Mouse (Mus musculus): Measurements from ENCODE around the gene 1700013F07Rik. TPM values are rescaled to one million over a fixed set of nuclear protein-coding genes. Genes with fewer than 3 reads are reported as not detected.

Gene 1700013F07Rik
- total and polyA plus RNA-seq, 2 experiments from 2014 or later, result 1.8 to 4.5 TPM

DNA sequence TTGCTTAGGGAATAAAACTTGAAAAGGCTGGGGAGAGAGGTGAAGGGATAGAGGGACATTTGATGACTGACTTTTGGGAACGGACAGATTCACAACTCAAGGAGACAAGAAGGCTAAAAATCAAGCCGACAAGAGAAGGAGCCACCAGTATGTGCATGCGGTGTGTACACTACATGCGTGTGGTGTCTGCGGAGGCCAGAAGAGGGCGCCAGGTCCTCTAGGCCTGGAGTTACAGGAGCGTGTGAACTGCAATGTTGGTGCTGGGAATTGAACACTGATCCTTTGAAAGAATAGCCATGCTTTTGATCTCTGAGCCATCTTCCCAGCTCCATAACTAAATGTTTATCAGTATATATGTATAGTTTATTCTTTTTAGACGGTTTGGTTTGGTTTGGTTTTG, 5.5 kb upstream of the 1700013F07Rik start:
- H3K4me2 ChIP-seq (ENCODE audit: low read depth), result no peak overlapping the region
- no peak overlapping the region for H3K9ac ChIP-seq
- ATAC-seq (no peak), DNase-seq (no peak)
- no peaks in the 10 kb centered on the region for H3K4me1 ChIP-seq (ENCODE audit: insufficient read depth)
- H3K9me3 ChIP-seq (ENCODE audit: low read length), result no peaks in the 10 kb centered on the region
- TF ChIP-seq CTCF (IDR thresholded peaks at IDR 0.05; ENCODE audit: low read depth), result no peak
- no peak overlapping the region for H3K27ac ChIP-seq (ENCODE audit: low read depth, low read length)
- no peaks in the 10 kb centered on the region for H3K27me3 ChIP-seq (ENCODE audit: insufficient read depth, low read length)
- H3K36me3 ChIP-seq (ENCODE audit: insufficient read depth), result no peaks in the 10 kb centered on the region
- no peak overlapping the region for H3K4me3 ChIP-seq (ENCODE audit: low read depth, low read length)
- WGBS, result 92% methylated on average over 8 of the region's 8 CpGs

DNA sequence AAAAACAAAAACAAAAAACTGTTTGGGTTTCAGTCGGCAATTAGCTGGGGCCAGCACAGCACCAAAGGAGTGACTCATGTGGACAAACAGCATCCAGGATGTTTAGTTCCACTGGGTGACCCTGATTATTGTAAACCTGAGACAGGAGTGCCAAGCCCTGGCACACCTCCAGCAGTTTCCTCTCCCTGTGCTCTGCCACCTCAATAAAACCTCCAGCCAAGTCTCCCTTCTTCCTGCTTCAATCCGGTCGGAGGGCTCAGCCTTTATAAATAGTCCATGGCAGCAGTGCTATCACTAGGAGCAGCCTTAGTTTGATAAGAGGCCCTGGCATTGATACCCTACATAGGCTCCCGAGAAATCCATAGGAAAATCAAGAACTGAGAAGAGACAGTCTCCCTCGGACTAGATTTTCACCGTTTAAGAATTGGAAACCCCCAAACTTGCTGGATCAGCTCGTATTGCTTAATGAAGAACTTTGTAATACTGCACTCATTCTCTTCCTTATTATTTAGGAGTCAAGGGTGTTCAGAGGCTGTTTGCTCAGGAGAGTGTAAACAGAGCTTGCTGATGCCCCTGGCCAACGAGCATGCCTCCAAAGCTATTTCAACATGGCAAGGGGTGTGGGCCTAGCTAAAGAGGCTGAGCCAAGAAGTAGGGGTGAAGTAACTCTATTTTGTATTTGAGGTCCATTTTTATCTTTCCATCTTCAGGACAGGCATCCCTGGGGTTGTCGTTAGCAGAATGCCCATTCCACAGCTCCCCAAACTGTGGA, 650 bp upstream of the 1700013F07Rik start:
- no peaks in the 10 kb centered on the region for H3K27me3 ChIP-seq (ENCODE audit: insufficient read depth, low read length)
- TF ChIP-seq CTCF (IDR thresholded peaks at IDR 0.05; ENCODE audit: low read depth), result no peak
- no peaks in the 10 kb centered on the region; the same call in 1 of the 2 replicates for H3K4me1 ChIP-seq (ENCODE audit: insufficient read depth)
- no peak overlapping the region for H3K9ac ChIP-seq
- no peaks in the 10 kb centered on the region for H3K36me3 ChIP-seq (ENCODE audit: insufficient read depth)
- no peaks in the 10 kb centered on the region for H3K9me3 ChIP-seq (ENCODE audit: low read length)
- H3K4me2 ChIP-seq (ENCODE audit: low read depth), result no peak overlapping the region
- ATAC-seq (no peak), DNase-seq (no peak)
- H3K4me3 ChIP-seq (ENCODE audit: low read depth, low read length), result no peak overlapping the region
- H3K27ac ChIP-seq (ENCODE audit: low read depth, low read length), result no peak overlapping the region
- 68% methylated on average over 9 of the region's 9 CpGs for whole genome bisulfite sequencing

DNA sequence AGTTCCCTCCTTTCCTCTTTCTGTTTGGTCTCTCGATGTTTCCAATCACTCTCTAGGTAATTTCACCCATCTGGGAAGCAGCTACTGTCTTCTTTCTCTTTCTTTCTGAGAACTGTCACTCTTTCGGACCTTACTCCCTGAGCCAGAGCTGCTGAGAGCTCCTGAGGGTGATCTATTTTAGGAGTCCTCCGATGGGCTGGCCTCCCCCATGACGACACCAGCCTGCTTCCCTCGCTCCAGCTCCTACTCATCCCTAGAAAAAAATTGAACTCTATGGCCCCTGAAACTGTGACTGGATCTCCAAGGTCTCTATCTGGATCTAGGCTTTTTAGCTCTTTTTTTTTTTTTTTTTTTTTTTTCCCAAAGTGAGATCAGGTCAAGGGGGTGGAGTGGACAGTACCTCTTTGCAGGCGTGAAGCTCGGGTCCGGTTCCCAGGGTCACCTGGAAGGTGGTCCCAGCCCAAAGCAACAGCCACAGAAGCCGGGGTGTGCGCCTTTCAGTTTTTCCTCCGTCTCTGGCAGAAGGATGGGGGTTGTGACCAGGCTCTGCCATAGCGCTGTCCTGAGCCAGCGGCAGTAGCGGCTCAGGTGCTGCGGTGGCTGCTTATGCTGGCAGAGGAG, 2.1 kb downstream of the 1700013F07Rik start:
- H3K4me1 ChIP-seq (ENCODE audit: insufficient read depth), result no peaks in the 10 kb centered on the region; the same call in 1 of the 2 replicates
- no peak for TF ChIP-seq CTCF (IDR thresholded peaks at IDR 0.05; ENCODE audit: low read depth)
- 4% methylated on average over 15 of the region's 15 CpGs for WGBS
- H3K36me3 ChIP-seq (ENCODE audit: insufficient read depth), result no peaks in the 10 kb centered on the region
- H3K4me3 ChIP-seq (ENCODE audit: low read depth, low read length), result peak overlapping the region; percentile 42
- H3K9ac ChIP-seq, result peak overlapping the region; percentile 58
- H3K27ac ChIP-seq (ENCODE audit: low read depth, low read length), result peak overlapping the region; percentile 74
- no peaks in the 10 kb centered on the region for H3K27me3 ChIP-seq (ENCODE audit: insufficient read depth, low read length)
- DNase-seq (no peak), ATAC-seq (no peak)
- no peaks in the 10 kb centered on the region for H3K9me3 ChIP-seq (ENCODE audit: low read length)
- peak overlapping the region; percentile 57 for H3K4me2 ChIP-seq (ENCODE audit: low read depth)

DNA sequence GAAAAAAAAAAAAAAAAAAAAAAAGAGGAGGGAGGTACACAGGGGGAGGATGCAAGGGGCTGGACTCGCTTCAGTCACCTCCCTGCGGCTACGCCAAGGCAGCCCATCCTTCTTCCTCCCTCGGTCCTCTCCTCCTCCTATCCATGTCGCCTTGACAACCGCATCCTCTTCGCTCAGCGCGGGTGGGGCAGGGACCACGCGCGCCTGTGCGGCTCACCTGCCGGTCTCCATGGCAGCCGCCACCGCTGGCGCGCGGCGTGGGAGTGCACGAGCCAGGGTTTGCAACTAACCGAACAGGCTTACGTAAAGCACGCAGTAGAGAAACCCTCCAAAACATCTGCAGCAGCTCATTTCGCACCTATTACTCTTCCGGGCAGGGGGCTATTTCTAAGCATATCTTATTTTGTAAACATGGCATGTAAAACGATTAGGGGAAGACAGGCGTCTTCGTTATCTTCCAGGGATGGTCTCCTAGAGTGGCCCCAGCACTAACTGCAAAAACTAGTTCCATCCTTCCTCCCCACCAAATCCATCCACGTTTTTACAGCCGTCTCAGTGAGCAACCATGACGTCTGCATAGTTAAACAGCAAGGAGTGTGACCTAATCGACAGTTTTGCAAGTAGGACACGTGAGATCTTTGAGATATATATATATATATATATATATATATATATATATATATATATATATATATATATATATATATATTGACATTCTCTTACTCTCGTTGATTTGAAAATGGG, 2.7 kb downstream of the 1700013F07Rik start, which contains the start of gene 5330417C22Rik:
Gene 5330417C22Rik (minus strand): TSS at position 20 of the 744 bp plus-strand sequence.
- Histone ChIP-seq H3K36me3 (ENCODE audit: insufficient read depth) (no peaks in the 10 kb centered on the region), H3K4me2 (ENCODE audit: low read depth) (peak within 1 kb of the TSS; percentile 57), H3K27me3 (ENCODE audit: insufficient read depth, low read length) (no peaks in the 10 kb centered on the region), H3K9me3 (ENCODE audit: low read length) (no peaks in the 10 kb centered on the region), H3K4me1 (ENCODE audit: insufficient read depth) (no peaks in the 10 kb centered on the region; the same call in 1 of the 2 replicates), H3K9ac (peak within 1 kb of the TSS; percentile 58), H3K4me3 (ENCODE audit: low read depth, low read length) (peak within 1 kb of the TSS; percentile 42), H3K27ac (ENCODE audit: low read depth, low read length) (peak within 1 kb of the TSS; percentile 74)
- ATAC-seq (peak; percentile 97), DNase-seq (peak; percentile 93)
- TF ChIP-seq CTCF (IDR thresholded peaks at IDR 0.05; ENCODE audit: low read depth), result no peak
- 1% methylated on average over 35 of the region's 35 CpGs for WGBS

DNA sequence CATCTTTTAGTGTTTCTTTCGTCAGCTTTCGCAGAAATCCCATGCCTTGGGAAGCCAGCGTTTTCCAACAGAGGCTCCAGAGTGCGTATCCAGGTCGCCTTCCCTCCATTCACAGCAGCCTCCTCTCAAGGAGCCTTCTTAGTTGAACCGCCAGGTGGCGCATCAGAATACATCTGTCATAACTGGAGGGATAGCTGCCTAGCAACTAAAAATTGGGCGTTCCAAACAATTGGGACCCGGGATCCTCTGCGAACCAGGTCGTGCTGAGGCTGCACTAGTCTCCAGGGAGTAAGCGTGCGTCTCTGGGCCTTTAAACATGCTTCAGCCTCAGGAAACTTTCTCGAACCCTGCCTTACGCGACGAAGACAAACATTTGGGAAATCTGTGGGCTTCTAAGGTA, 3.4 kb downstream of the 1700013F07Rik start:
- Histone ChIP-seq H3K4me1 (ENCODE audit: insufficient read depth) (no peaks in the 10 kb centered on the region; the same call in 1 of the 2 replicates), H3K9me3 (ENCODE audit: low read length) (no peaks in the 10 kb centered on the region), H3K4me3 (ENCODE audit: low read depth, low read length) (peak overlapping the region; percentile 31), H3K36me3 (ENCODE audit: insufficient read depth) (no peaks in the 10 kb centered on the region), H3K27me3 (ENCODE audit: insufficient read depth, low read length) (no peaks in the 10 kb centered on the region), H3K27ac (ENCODE audit: low read depth, low read length) (peak overlapping the region; percentile 70), H3K4me2 (ENCODE audit: low read depth) (peak overlapping the region; percentile 57), H3K9ac (peak overlapping the region; percentile 44)
- peak; percentile 69 for ATAC-seq
- 3% methylated on average over 17 of the region's 17 CpGs for WGBS
- TF ChIP-seq CTCF (IDR thresholded peaks at IDR 0.05; ENCODE audit: low read depth), result peak; percentile 90
- DNase-seq, result peak; percentile 94

DNA sequence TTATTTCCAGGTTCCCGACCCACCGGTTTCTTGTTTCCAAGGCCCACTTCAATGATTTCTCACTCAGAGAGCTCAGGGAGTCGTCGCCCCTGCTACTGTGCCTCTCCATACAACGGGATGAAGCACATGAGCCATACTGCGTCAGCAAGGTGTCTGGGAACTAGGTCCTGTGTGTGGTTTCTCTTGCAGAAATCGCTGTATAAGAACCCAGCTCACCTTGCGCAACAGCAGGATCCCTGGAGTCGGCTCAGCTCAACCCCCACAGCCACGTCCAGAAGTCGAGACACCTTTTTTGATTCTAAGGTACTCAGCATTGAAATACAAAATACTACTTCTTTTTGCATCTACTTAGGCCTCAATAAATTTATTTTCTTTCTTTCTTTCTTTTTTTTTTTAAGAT, 8.3 kb downstream of the 1700013F07Rik start:
- no peak overlapping the region for H3K9ac ChIP-seq
- H3K27me3 ChIP-seq (ENCODE audit: insufficient read depth, low read length), result no peaks in the 10 kb centered on the region
- no peaks in the 10 kb centered on the region for H3K9me3 ChIP-seq (ENCODE audit: low read length)
- no peaks in the 10 kb centered on the region; the same call in 1 of the 2 replicates for H3K4me1 ChIP-seq (ENCODE audit: insufficient read depth)
- DNase-seq, result no peak
- H3K27ac ChIP-seq (ENCODE audit: low read depth, low read length), result no peak overlapping the region
- no peaks in the 10 kb centered on the region for H3K36me3 ChIP-seq (ENCODE audit: insufficient read depth)
- TF ChIP-seq CTCF (IDR thresholded peaks at IDR 0.05; ENCODE audit: low read depth), result no peak
- H3K4me2 ChIP-seq (ENCODE audit: low read depth), result no peak overlapping the region
- WGBS, result 83% methylated on average over 11 of the region's 11 CpGs
- no peak for ATAC-seq
- H3K4me3 ChIP-seq (ENCODE audit: low read depth, low read length), result no peak overlapping the region

Data from forebrain, postnatal 0 days (tissue).